Mouse (Mus musculus) small intestine, adult 2 months (tissue): ENCODE data around the gene Zfp644. TPM values are rescaled to one million over a fixed set of nuclear protein-coding genes. Genes with fewer than 3 reads are reported as not detected.

Experiments used
- H3K27ac ChIP-seq: fragments of 200-500 bp; 2 replicates; pipeline ENCODE4 v1.5.1; 2012; ENCODE audit warnings: low read depth, low read length, control low read depth, inconsistent platforms; ENCODE audit not compliant: insufficient read depth
- H3K27me3 ChIP-seq: fragments of 200-500 bp; 2 replicates; pipeline ENCODE4 v1.6.1; 2012; ENCODE audit warnings: mild to moderate bottlenecking, moderate library complexity, low read length, inconsistent platforms; ENCODE audit not compliant: control insufficient read depth, insufficient read depth
- H3K36me3 ChIP-seq: fragments of 200-500 bp; 2 replicates; pipeline ENCODE4 v1.6.1; 2012; ENCODE audit warnings: mild to moderate bottlenecking, low read length, control low read depth, inconsistent platforms; ENCODE audit not compliant: control insufficient read depth, insufficient read depth
- H3K4me1 ChIP-seq: fragments of 200-500 bp; 2 replicates; pipeline ENCODE4 v1.6.1; 2012; ENCODE audit warnings: low read length, inconsistent platforms, mixed read lengths; ENCODE audit not compliant: control insufficient read depth, insufficient read depth, insufficient read length
- H3K4me3 ChIP-seq: fragments of 200-500 bp; 2 replicates; pipeline ENCODE4 v1.5.1; 2012; ENCODE audit warnings: low read depth, mild to moderate bottlenecking, control low read depth, inconsistent platforms, low read length, moderate library complexity
- CTCF ChIP-seq: fragments of 200-500 bp; IDR thresholded peaks from 2 replicates; pipeline ENCODE4 v1.5.1; 2012; ENCODE audit warnings: low read depth, mild to moderate bottlenecking, control low read depth, inconsistent platforms, low read length, moderate library complexity, mixed read lengths; ENCODE audit not compliant: insufficient replicate concordance, insufficient read length; ENCODE audit errors: extremely low read depth
- POLR2A ChIP-seq: fragments of 200-500 bp; IDR thresholded peaks from 2 replicates; pipeline ENCODE4 v1.6.1; 2012; ENCODE audit warnings: low read depth, mild to moderate bottlenecking, control low read depth, inconsistent platforms, low read length, moderate library complexity
- WGBS: fragments of 180-500 bp; shearing (Covaris S2); methylation state at CpG from one replicate; pipeline ENCODE4 v1.1.7; 2018; 5-methylcytosine and 5-hydroxymethylcytosine counted together
- polyA plus RNA-seq: library from polyadenylated mRNA; depleted of rRNA; stranded (reverse); fragments of >200 nt; gene quantifications from 2 replicates; pipeline ENCODE4 v1.2.3, GENCODE M21; 2012

Zfp644 gene
- polyA plus RNA-seq, 1 experiment = 3.3 TPM

DNA sequence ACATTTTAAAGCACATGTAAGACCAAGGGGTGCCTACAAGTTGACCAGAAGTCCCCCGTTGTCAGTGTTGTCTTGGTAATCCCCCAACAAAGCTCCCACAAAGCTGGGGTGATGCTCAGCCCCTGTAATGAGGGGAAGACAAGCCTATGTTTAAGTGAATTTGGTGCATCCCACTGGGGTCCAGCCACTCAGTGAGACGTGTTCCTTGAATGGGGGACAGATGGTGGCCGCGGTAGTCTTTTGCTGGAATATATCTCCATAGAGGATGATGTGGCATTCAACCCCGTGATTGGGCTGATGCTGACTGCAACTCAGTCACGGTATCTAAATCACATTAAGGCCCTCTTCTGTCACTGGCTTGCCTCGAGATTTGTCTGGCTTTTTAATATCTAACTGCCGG, 97.6 kb downstream of the Zfp644 start:
- WGBS = 92% methylated on average over 8 of the region's 8 CpGs
- Histone ChIP-seq H3K4me3 (no peak overlapping the region), H3K27ac (no peak overlapping the region), H3K36me3 (no peaks in the 10 kb centered on the region), H3K4me1 (no peaks in the 10 kb centered on the region), H3K27me3 (no peaks in the 10 kb centered on the region)
- TF ChIP-seq POLR2A = no peak
- no peak for TF ChIP-seq CTCF

DNA sequence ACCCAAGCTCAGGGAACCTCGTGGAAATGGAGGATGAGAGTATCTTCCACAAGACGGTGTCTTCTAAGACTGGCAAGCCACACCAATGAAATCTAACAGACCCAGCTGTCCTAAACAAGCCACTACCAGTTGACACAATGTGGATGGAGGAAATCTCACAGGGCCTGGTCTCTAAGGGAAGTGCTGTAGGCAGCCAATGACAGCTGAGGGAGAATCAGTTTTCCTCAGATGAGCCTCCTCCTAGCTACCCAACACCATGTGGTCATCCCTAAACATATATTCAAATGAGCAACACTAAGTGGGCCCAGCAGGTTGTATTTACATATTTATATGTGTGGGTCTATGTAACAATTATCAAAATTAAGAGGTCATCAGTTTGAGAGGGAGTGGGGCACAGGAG, 99.6 kb downstream of the Zfp644 start:
- Histone ChIP-seq H3K27me3 (no peaks in the 10 kb centered on the region), H3K4me1 (no peaks in the 10 kb centered on the region), H3K36me3 (no peaks in the 10 kb centered on the region), H3K27ac (no peak overlapping the region), H3K4me3 (no peak overlapping the region)
- 89% methylated on average over 2 of the region's 2 CpGs for WGBS
- TF ChIP-seq POLR2A (no peak), CTCF (no peak)

DNA sequence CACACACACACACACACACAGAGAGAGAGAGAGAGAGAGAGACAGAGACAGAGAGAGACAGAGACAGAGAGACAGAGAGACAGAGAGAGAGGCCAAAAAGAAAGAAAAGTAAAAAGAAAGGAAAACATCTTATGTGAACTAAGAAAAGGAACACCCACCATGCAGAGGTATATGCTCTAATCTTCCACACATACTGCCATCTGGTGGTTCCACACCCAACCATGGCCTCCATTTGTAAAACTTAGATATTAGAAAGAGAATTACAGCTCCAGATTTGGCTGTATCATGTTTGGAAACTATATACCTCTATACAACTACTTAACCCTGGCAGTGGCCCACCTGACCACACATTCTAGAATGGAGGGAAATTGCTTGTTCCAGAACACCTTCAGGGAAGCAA, 102.7 kb downstream of the Zfp644 start:
- H3K27ac ChIP-seq = no peak overlapping the region
- TF ChIP-seq CTCF (no peak), POLR2A (no peak)
- no peak overlapping the region for H3K4me3 ChIP-seq
- H3K4me1 ChIP-seq = no peaks in the 10 kb centered on the region
- H3K36me3 ChIP-seq = no peaks in the 10 kb centered on the region
- no peaks in the 10 kb centered on the region for H3K27me3 ChIP-seq

DNA sequence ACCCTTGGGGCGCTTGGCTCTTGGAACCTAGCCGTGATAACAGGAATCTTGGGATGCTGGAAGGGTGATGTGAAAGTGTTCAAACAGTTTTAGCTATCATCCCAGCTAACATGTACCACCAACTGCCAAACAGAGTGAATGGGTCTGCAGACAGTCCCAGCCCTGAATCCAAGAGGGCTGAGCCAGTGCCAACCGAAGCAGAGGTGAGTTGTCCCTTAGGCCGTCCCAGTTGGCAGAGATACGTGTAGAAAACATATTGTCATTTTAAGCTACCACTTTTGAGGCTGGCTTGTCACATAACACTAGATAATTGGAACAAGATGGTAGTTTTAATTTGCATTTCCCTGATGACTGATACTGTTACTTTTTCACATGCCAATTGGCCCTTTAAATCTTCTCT, 106.4 kb downstream of the Zfp644 start:
- Histone ChIP-seq H3K27me3 (no peaks in the 10 kb centered on the region), H3K27ac (no peak overlapping the region), H3K4me1 (no peaks in the 10 kb centered on the region), H3K4me3 (no peak overlapping the region), H3K36me3 (no peaks in the 10 kb centered on the region)
- no peak for TF ChIP-seq CTCF
- WGBS = 93% methylated on average over 5 of the region's 5 CpGs

DNA sequence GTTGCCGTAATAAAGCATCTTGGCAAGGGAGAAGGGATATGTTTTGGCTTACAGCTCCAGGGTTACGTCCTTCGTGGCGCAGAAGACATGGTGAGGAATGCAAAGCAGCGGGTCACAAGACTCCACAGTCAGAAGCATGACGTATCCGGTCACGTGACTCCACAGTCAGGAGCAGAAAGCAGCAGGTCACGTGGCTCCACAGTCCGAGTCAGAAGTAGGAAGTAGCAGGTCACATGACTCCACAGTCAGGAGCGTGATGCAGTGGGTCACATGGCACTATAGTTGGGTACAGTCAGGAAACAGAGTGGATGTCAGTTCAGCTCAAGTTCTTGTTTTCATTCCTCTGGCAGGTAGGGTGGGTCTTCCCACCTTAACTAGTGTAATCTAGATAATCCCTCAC, 107.4 kb downstream of the Zfp644 start:
- WGBS = 91% methylated on average over 11 of the region's 11 CpGs
- no peak overlapping the region for H3K4me3 ChIP-seq
- H3K4me1 ChIP-seq = no peaks in the 10 kb centered on the region
- no peak overlapping the region for H3K27ac ChIP-seq
- no peaks in the 10 kb centered on the region for H3K27me3 ChIP-seq
- H3K36me3 ChIP-seq = no peaks in the 10 kb centered on the region
- TF ChIP-seq POLR2A = no peak
- TF ChIP-seq CTCF = no peak

DNA sequence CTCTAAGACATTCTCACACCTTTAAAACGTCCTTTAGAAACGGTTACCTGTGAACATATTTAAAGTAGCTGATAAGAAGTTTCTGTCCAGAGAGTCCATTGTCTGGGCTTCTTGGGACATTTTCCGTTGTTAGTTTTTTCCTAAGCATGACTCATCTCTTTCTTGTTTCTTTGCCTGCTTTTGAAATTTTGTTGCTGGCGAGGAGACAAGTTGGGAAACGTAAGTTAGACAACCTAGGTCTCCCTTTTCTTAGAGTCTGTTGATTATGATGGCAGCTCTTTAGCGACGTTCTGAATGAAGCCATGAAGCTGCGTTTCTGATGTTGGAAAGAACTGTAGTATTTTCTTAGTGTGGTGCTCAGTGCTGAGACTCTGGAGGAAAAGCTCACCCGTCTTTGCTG, 108.1 kb downstream of the Zfp644 start:
- H3K27me3 ChIP-seq = no peaks in the 10 kb centered on the region
- no peak for TF ChIP-seq CTCF
- TF ChIP-seq POLR2A = no peak
- H3K4me1 ChIP-seq = no peaks in the 10 kb centered on the region
- no peaks in the 10 kb centered on the region for H3K36me3 ChIP-seq
- no peak overlapping the region for H3K27ac ChIP-seq
- no peak overlapping the region for H3K4me3 ChIP-seq
- 90% methylated on average over 9 of the region's 9 CpGs for WGBS

DNA sequence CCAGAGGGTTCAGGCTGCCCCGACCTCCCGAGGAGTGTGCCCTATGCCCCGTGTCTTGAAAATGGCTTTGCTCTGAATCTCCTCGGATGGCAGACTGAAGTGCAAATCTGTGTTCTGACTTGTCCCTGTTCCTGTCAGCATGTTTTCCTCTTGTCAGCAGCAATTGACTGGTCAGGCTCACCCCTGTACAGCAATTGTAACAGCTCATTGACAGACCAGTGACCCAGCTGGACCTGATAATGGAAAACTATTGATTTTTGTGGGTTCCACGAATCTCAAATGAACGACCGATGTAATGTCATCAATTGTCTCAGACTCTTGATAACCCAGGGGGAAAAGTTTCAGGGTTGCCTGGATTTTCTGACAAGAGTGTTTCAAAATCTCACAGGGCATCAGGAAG, 116.1 kb downstream of the Zfp644 start:
- 0 out of 2 replicates have a peak, but pooled peaks cover 3% of the 10 kb centered on the region for H3K27me3 ChIP-seq
- TF ChIP-seq CTCF (no peak), POLR2A (no peak)
- H3K36me3 ChIP-seq = no peaks in the 10 kb centered on the region
- H3K27ac ChIP-seq = no peak overlapping the region
- no peaks in the 10 kb centered on the region for H3K4me1 ChIP-seq
- no peak overlapping the region for H3K4me3 ChIP-seq
- WGBS = 65% methylated on average over 7 of the region's 7 CpGs

DNA sequence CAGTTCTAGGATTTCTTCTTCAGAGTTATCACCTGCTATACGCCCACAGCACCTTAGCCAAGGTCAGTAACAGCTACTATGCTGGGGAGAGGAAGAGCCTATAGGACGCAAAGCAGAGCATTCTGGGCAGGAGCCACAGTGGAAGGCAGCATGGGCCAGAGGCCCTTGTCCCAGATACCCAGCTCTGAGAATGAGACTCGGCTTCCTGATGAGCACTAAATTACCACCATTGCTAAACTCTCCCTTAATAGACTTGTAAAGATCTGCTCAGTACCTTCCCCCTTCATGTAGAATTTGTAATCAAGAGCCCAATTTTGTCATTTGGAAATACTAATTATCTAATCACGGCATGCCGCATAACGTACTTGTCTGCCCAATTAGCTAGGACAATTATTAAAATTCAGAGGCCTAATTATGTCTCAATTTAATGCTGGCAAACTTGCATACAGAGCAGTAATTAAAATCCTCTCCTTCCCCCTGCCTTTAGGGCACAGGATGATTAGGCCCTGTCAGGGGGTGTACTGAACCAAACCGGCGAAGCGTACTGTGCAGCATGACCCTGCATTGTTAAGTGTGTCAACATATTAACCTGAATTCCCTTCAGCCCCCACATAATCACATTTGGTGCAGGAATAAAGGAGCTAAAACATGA, 119.7 kb downstream of the Zfp644 start:
- H3K4me3 ChIP-seq = no peak overlapping the region
- peaks cover 25% of the 10 kb centered on the region for H3K27me3 ChIP-seq
- H3K27ac ChIP-seq = no peak overlapping the region
- TF ChIP-seq CTCF (no peak), POLR2A (no peak)
- 83% methylated on average over 9 of the region's 9 CpGs for WGBS
- H3K4me1 ChIP-seq = peaks cover 5% of the 10 kb centered on the region; the same call in 1 of the 2 replicates
- H3K36me3 ChIP-seq = no peaks in the 10 kb centered on the region
